Mouse (Mus musculus) megakaryocyte, embryonic 14.5 days (primary cell): Measurements from ENCODE around the gene Egfl8.

Experiments
- FLI1 ChIP-seq: IDR thresholded peaks from 2 replicates; pipeline ENCODE4 v1.6.1; 2012; ENCODE audit warnings: low read length, inconsistent platforms, mixed read lengths
- GATA1 ChIP-seq: IDR thresholded peaks from 3 replicates; pipeline ENCODE4 v1.6.1; 2012; ENCODE audit warnings: mixed read lengths, low read length, inconsistent platforms, borderline replicate concordance

DNA sequence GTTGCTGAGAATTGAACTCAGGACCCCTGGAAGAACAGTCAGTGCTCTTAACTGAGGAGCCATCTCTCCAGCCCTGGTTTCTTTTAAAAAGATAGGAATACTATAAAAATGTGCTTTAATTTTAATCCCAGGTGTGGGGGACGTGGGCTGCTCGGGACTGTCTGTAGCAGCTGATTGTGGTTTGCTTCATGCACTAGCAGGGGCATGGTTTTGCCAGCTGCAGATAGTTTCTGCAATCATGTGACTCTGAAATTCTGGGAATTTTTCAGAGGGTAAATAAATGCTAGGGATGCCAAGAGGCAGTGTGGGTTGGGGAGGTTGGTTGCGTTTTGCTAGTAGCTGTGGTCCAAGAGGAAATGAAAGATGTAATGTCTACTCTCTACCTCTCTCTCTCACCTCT, 26.2 kb upstream of the Egfl8 start:
- TF ChIP-seq GATA1 = no peak
- TF ChIP-seq FLI1 = no peak
